Mouse (Mus musculus) embryonic facial prominence, embryonic 11.5 days (tissue): ENCODE results near the gene Npr3. TPM values are rescaled to one million over a fixed set of nuclear protein-coding genes. Genes with fewer than 3 reads are reported as not detected.

Experiments
- ATAC-seq: fragments of 200-750 bp; cut with Nextera tagmentation; replicated peaks from 2 replicates; pipeline ENCODE4 v1.8.0; 2017; ENCODE audit warnings: low read depth; ENCODE audit not compliant: insufficient number of reproducible peaks, low FRiP score, low TSS enrichment
- DNase-seq: peaks from one replicate; pipeline ENCODE4 v3.0.0-alpha.2; 2015; ENCODE audit warnings: low spot score
- H3K27ac ChIP-seq: fragments of 300-500 bp; sonication (generic); replicated peaks from 2 replicates; pipeline ENCODE4 v1.5.1; 2014; ENCODE audit warnings: mild to moderate bottlenecking, low read depth, low read length, control low read depth
- H3K27me3 ChIP-seq: fragments of 300-500 bp; sonication (generic); 2 replicates; pipeline ENCODE4 v1.6.1; 2014; ENCODE audit warnings: mild to moderate bottlenecking, low read length, moderate library complexity, mixed read lengths; ENCODE audit not compliant: control insufficient read depth, insufficient read depth
- H3K36me3 ChIP-seq: fragments of 300-500 bp; sonication (generic); replicated peaks from 2 replicates; pipeline ENCODE4 v1.6.1; 2014; ENCODE audit warnings: low read depth, mild to moderate bottlenecking, low read length, moderate library complexity, mixed read lengths; ENCODE audit not compliant: control insufficient read depth, insufficient read depth
- H3K4me1 ChIP-seq: fragments of 300-500 bp; sonication (generic); 2 replicates; pipeline ENCODE4 v1.6.1; 2014; ENCODE audit warnings: low read length, mixed read lengths; ENCODE audit not compliant: control insufficient read depth, insufficient read depth
- H3K4me2 ChIP-seq: fragments of 300-500 bp; sonication (generic); 2 replicates; pipeline ENCODE4 v1.6.1; 2014; ENCODE audit warnings: low read depth, mild to moderate bottlenecking, control low read depth, low read length, moderate library complexity
- H3K4me3 ChIP-seq: fragments of 300-500 bp; sonication (generic); 2 replicates; pipeline ENCODE4 v1.5.1; 2014; ENCODE audit warnings: low read depth, low read length, control low read depth
- H3K9ac ChIP-seq: fragments of 300-500 bp; sonication (generic); replicated peaks from 2 replicates; pipeline ENCODE4 v1.6.1; 2014; ENCODE audit warnings: mild to moderate bottlenecking, control low read depth, low read length
- H3K9me3 ChIP-seq: fragments of 300-500 bp; sonication (generic); replicated peaks from 2 replicates; pipeline ENCODE4 v1.6.1; 2016; ENCODE audit warnings: mild to moderate bottlenecking, low read length, inconsistent platforms, mixed read lengths; ENCODE audit not compliant: control insufficient read depth
- WGBS: fragments of 180-500 bp; shearing (Covaris S2); extraction: QIAGEN DNeasy Blood & Tissue Kit; methylation state at CpG from one replicate; pipeline ENCODE4 v1.1.7; 2014; 5-methylcytosine and 5-hydroxymethylcytosine counted together
- polyA plus RNA-seq: library from polyadenylated mRNA; unstranded; fragments of >200 nt; fragmentation: Nextera tagmentation; extraction: Ambion mirVana; gene quantifications from 2 replicates; pipeline ENCODE4 v1.2.1, GENCODE M21; 2014

Npr3 gene
- polyA plus RNA-seq, 1 experiment from 2014 or later, result 5.4 TPM

GRCm38 (mm10) chr15:11794632-11795031 lies 112.5 kb downstream of the Npr3 start:
- 6% methylated on average over 2 of the region's 2 CpGs for WGBS
- no peak overlapping the region for H3K4me2 ChIP-seq
- H3K4me3 ChIP-seq, result no peak overlapping the region
- 0 out of 2 replicates have a peak, but pooled peaks have one; percentile 44 for ATAC-seq
- no peaks in the 10 kb centered on the region for H3K36me3 ChIP-seq
- H3K9ac ChIP-seq, result no peak overlapping the region
- H3K27me3 ChIP-seq, result no peaks in the 10 kb centered on the region
- DNase-seq, result peak; percentile 19
- no peaks in the 10 kb centered on the region for H3K9me3 ChIP-seq
- no peak overlapping the region for H3K27ac ChIP-seq
- H3K4me1 ChIP-seq, result no peaks in the 10 kb centered on the region

Other genes starting within 250 kb of the Npr3 start
- gene Sub1, start 89.7 kb upstream of the Npr3 start, polyA plus RNA-seq, result 770 and 873 TPM in 2 replicates
- 112 and 123 TPM in 2 replicates for gene Zfr, start 210.5 kb upstream of the Npr3 start, polyA plus RNA-seq